Mouse (Mus musculus) forebrain, embryonic 16.5 days (tissue): ENCODE measurements around the gene Aff4. TPM values are rescaled to one million over a fixed set of nuclear protein-coding genes. Genes with fewer than 3 reads are reported as not detected.
A peak's percentile ranks its signal among the peaks of the same experiment; 100 is the strongest.

Experiments used
- ATAC-seq: fragments of 200-750 bp; cut with Nextera tagmentation; 2 replicates; pipeline ENCODE4 v1.8.0; 2017; ENCODE audit warnings: mild to moderate bottlenecking, moderate library complexity
- H3K27ac ChIP-seq: fragments of 300-500 bp; sonication (generic); 2 replicates; pipeline ENCODE4 v1.5.1; 2014; ENCODE audit warnings: low read length, control low read depth
- H3K27me3 ChIP-seq: fragments of 300-500 bp; sonication (generic); replicated peaks from 2 replicates; pipeline ENCODE4 v1.6.1; 2014; ENCODE audit warnings: low read length; ENCODE audit not compliant: control insufficient read depth, insufficient read depth
- H3K36me3 ChIP-seq: fragments of 300-500 bp; sonication (generic); 2 replicates; pipeline ENCODE4 v1.6.1; 2014; ENCODE audit not compliant: control insufficient read depth, insufficient read depth
- H3K4me1 ChIP-seq: fragments of 300-500 bp; sonication (generic); replicated peaks from 2 replicates; pipeline ENCODE4 v1.6.1; 2014; ENCODE audit warnings: low read length; ENCODE audit not compliant: control insufficient read depth, insufficient read depth
- H3K4me2 ChIP-seq: fragments of 300-500 bp; sonication (generic); 2 replicates; pipeline ENCODE4 v1.6.1; 2014; ENCODE audit warnings: mild to moderate bottlenecking, low read length, control low read depth
- H3K4me3 ChIP-seq: fragments of 300-500 bp; sonication (generic); replicated peaks from 2 replicates; pipeline ENCODE4 v1.5.1; 2014; ENCODE audit warnings: mild to moderate bottlenecking, low read length, control low read depth
- H3K9ac ChIP-seq: fragments of 300-500 bp; sonication (generic); replicated peaks from 2 replicates; pipeline ENCODE4 v1.6.1; 2014; ENCODE audit warnings: low read depth, low read length, control low read depth
- H3K9me3 ChIP-seq: fragments of 300-500 bp; sonication (generic); 2 replicates; pipeline ENCODE4 v1.6.1; 2016; ENCODE audit warnings: low read length; ENCODE audit not compliant: control insufficient read depth
- WGBS: fragments of 180-500 bp; shearing (Covaris S2); extraction: QIAGEN DNeasy Blood & Tissue Kit; methylation state at CpG from one replicate; pipeline ENCODE4 v1.1.7; 2014; 5-methylcytosine and 5-hydroxymethylcytosine counted together
- polyA plus RNA-seq: library from polyadenylated mRNA; unstranded; fragments of >200 nt; fragmentation: Nextera tagmentation; extraction: Ambion mirVana; gene quantifications from 2 replicates; pipeline ENCODE4 v1.2.1, GENCODE M21; 2015

The Aff4 gene
- polyA plus RNA-seq, 1 experiment from 2014 or later: 62.0 TPM

- H3K4me2 ChIP-seq: peak overlapping the region; percentile 91
- no peaks in the 10 kb centered on the region for H3K27me3 ChIP-seq
- ATAC-seq: peak; percentile 60; the same call in 1 of the 2 replicates
- H3K4me3 ChIP-seq: peak overlapping the region; percentile 85
- peaks cover 15% of the 10 kb centered on the region for H3K4me1 ChIP-seq
- under 1% methylated on average over 34 of the region's 34 CpGs for WGBS
- H3K36me3 ChIP-seq: peaks cover 6% of the 10 kb centered on the region; the same call in 1 of the 2 replicates
- H3K9ac ChIP-seq: peak overlapping the region; percentile 88
- H3K9me3 ChIP-seq: no peaks in the 10 kb centered on the region
- peak overlapping the region; percentile 73 for H3K27ac ChIP-seq
These were observed 79.7 kb downstream of the Aff4 start for GRCm38 (mm10) chr11:53430300-53430669.

- WGBS: under 1% methylated on average over 44 of the region's 44 CpGs
These were observed 80.2 kb downstream of the Aff4 start, which contains the start of the genes Uqcrq and Gdf9 for GRCm38 (mm10) chr11:53430670-53431346. Gene Uqcrq, minus strand, starts transcription at chr11:53430831. Gene Gdf9, plus strand, starts transcription at chr11:53431023.

GRCm38 (mm10) chr11:53431347-53432056 lies 80.9 kb downstream of the Aff4 start:
- peak overlapping the region; percentile 85 for H3K4me3 ChIP-seq
- H3K4me1 ChIP-seq: peaks cover 15% of the 10 kb centered on the region
- H3K27me3 ChIP-seq: no peaks in the 10 kb centered on the region
- peak overlapping the region; percentile 73 for H3K27ac ChIP-seq
- WGBS: 12% methylated on average over 9 of the region's 9 CpGs
- H3K9ac ChIP-seq: peak overlapping the region; percentile 52
- peak; percentile 45; the same call in 1 of the 2 replicates for ATAC-seq
- H3K36me3 ChIP-seq: peaks cover 6% of the 10 kb centered on the region; the same call in 1 of the 2 replicates
- peak overlapping the region; percentile 56 for H3K4me2 ChIP-seq
- no peaks in the 10 kb centered on the region for H3K9me3 ChIP-seq

More at GRCm38 (mm10) chr11:53430670-53431346, 80.2 kb downstream of the Aff4 start, which contains the start of the genes Uqcrq and Gdf9:
- ATAC-seq: peak; percentile 95
- Histone ChIP-seq H3K4me2 (peak within 1 kb of the TSS; percentile 91), H3K4me3 (peak within 1 kb of the TSS; percentile 85), H3K4me1 (peaks cover 15% of the 10 kb centered on the region), H3K27ac (peak within 1 kb of the TSS; percentile 73), H3K9ac (peak within 1 kb of the TSS; percentile 88), H3K27me3 (no peaks in the 10 kb centered on the region), H3K36me3 (peaks cover 6% of the 10 kb centered on the region; the same call in 1 of the 2 replicates), H3K9me3 (no peaks in the 10 kb centered on the region)

GRCm38 (mm10) chr11:53433057-53433456 lies 82.4 kb downstream of the Aff4 start:
- Histone ChIP-seq H3K27me3 (no peaks in the 10 kb centered on the region), H3K4me1 (peaks cover 15% of the 10 kb centered on the region), H3K9me3 (no peaks in the 10 kb centered on the region), H3K27ac (no peak overlapping the region), H3K9ac (no peak overlapping the region), H3K36me3 (peaks cover 3% of the 10 kb centered on the region; the same call in 1 of the 2 replicates), H3K4me3 (no peak overlapping the region), H3K4me2 (no peak overlapping the region)
- WGBS: 74% methylated on average over 6 of the region's 6 CpGs
- ATAC-seq: no peak

GRCm38 (mm10) chr11:53435504-53435903 lies 84.9 kb downstream of the Aff4 start:
- H3K27me3 ChIP-seq: no peaks in the 10 kb centered on the region
- H3K9ac ChIP-seq: no peak overlapping the region
- no peaks in the 10 kb centered on the region for H3K9me3 ChIP-seq
- WGBS: 85% methylated on average over 8 of the region's 8 CpGs
- H3K4me3 ChIP-seq: no peak overlapping the region
- H3K27ac ChIP-seq: no peak overlapping the region
- no peak for ATAC-seq
- H3K4me1 ChIP-seq: peaks cover 5% of the 10 kb centered on the region
- no peak overlapping the region for H3K4me2 ChIP-seq
- H3K36me3 ChIP-seq: no peaks in the 10 kb centered on the region

GRCm38 (mm10) chr11:53436338-53436737 lies 85.7 kb downstream of the Aff4 start:
- no peaks in the 10 kb centered on the region for H3K27me3 ChIP-seq
- no peak overlapping the region for H3K9ac ChIP-seq
- 86% methylated on average over 6 of the region's 6 CpGs for WGBS
- peaks cover 4% of the 10 kb centered on the region for H3K4me1 ChIP-seq
- no peak for ATAC-seq
- no peaks in the 10 kb centered on the region for H3K36me3 ChIP-seq
- H3K9me3 ChIP-seq: no peaks in the 10 kb centered on the region
- H3K4me3 ChIP-seq: no peak overlapping the region
- H3K27ac ChIP-seq: no peak overlapping the region
- H3K4me2 ChIP-seq: no peak overlapping the region

GRCm38 (mm10) chr11:53441921-53442320 lies 91.3 kb downstream of the Aff4 start:
- no peaks in the 10 kb centered on the region for H3K4me1 ChIP-seq
- H3K9ac ChIP-seq: no peak overlapping the region
- no peak for ATAC-seq

GRCm38 (mm10) chr11:53443861-53444260 lies 93.2 kb downstream of the Aff4 start:
- Histone ChIP-seq H3K27me3 (no peaks in the 10 kb centered on the region), H3K4me2 (no peak overlapping the region), H3K4me3 (no peak overlapping the region), H3K27ac (no peak overlapping the region), H3K4me1 (no peaks in the 10 kb centered on the region), H3K36me3 (no peaks in the 10 kb centered on the region), H3K9me3 (no peaks in the 10 kb centered on the region), H3K9ac (no peak overlapping the region)
- 37% methylated on average over 6 of the region's 6 CpGs for WGBS
- ATAC-seq: no peak

More at GRCm38 (mm10) chr11:53441921-53442320, 91.3 kb downstream of the Aff4 start:
- H3K27me3 ChIP-seq: no peaks in the 10 kb centered on the region
- no peaks in the 10 kb centered on the region for H3K36me3 ChIP-seq
- no peak overlapping the region for H3K4me3 ChIP-seq
- no peaks in the 10 kb centered on the region for H3K9me3 ChIP-seq
- H3K4me2 ChIP-seq: no peak overlapping the region
- 64% methylated on average over 12 of the region's 12 CpGs for WGBS
- no peak overlapping the region for H3K27ac ChIP-seq

GRCm38 (mm10) chr11:53445562-53445961 lies 94.9 kb downstream of the Aff4 start:
- Histone ChIP-seq H3K4me2 (no peak overlapping the region), H3K9me3 (no peaks in the 10 kb centered on the region), H3K27me3 (no peaks in the 10 kb centered on the region), H3K36me3 (no peaks in the 10 kb centered on the region), H3K9ac (no peak overlapping the region), H3K4me3 (no peak overlapping the region), H3K27ac (no peak overlapping the region), H3K4me1 (no peaks in the 10 kb centered on the region)
- 65% methylated on average over 13 of the region's 13 CpGs for WGBS
- ATAC-seq: no peak
